Mouse (Mus musculus) forebrain, embryonic 13.5 days (tissue): ENCODE measurements at regions not wholly inside any gene's neighbourhood (a gene's known extent, or its start where the extent isn't known, plus 50 kb on each side); places are given as distances from the start of the nearest gene placed in this dataset.

Experiments used
- ATAC-seq: fragments of 200-750 bp; cut with Nextera tagmentation; 2 replicates; pipeline ENCODE4 v1.8.0; 2017
- H3K27ac ChIP-seq: fragments of 300-500 bp; sonication (generic); 2 replicates; pipeline ENCODE4 v1.5.1; 2015; ENCODE audit warnings: inconsistent platforms, mild to moderate bottlenecking, moderate library complexity
- H3K27me3 ChIP-seq: fragments of 300-500 bp; sonication (generic); 2 replicates; pipeline ENCODE4 v1.6.1; 2015; ENCODE audit warnings: mild to moderate bottlenecking, inconsistent platforms
- H3K36me3 ChIP-seq: fragments of 300-500 bp; sonication (generic); 2 replicates; pipeline ENCODE4 v1.6.1; 2015; ENCODE audit warnings: mild to moderate bottlenecking, inconsistent platforms; ENCODE audit not compliant: poor library complexity, severe bottlenecking
- H3K4me1 ChIP-seq: fragments of 300-500 bp; sonication (generic); 2 replicates; pipeline ENCODE4 v1.6.1; 2015; ENCODE audit warnings: inconsistent platforms
- H3K4me2 ChIP-seq: fragments of 300-500 bp; sonication (generic); 2 replicates; pipeline ENCODE4 v1.6.1; 2015; ENCODE audit warnings: inconsistent platforms, mild to moderate bottlenecking, moderate library complexity
- H3K4me3 ChIP-seq: fragments of 300-500 bp; sonication (generic); 2 replicates; pipeline ENCODE4 v1.5.1; 2015; ENCODE audit warnings: mild to moderate bottlenecking, inconsistent platforms
- H3K9ac ChIP-seq: fragments of 300-500 bp; sonication (generic); 2 replicates; pipeline ENCODE4 v1.6.1; 2015; ENCODE audit warnings: mild to moderate bottlenecking, inconsistent platforms
- H3K9me3 ChIP-seq: fragments of 300-500 bp; sonication (generic); replicated peaks from 2 replicates; pipeline ENCODE4 v1.6.1; 2016; ENCODE audit warnings: inconsistent platforms
- WGBS: fragments of 180-500 bp; shearing (Covaris S2); methylation state at CpG from one replicate; pipeline ENCODE4 v1.1.7; 2015; 5-methylcytosine and 5-hydroxymethylcytosine counted together

DNA sequence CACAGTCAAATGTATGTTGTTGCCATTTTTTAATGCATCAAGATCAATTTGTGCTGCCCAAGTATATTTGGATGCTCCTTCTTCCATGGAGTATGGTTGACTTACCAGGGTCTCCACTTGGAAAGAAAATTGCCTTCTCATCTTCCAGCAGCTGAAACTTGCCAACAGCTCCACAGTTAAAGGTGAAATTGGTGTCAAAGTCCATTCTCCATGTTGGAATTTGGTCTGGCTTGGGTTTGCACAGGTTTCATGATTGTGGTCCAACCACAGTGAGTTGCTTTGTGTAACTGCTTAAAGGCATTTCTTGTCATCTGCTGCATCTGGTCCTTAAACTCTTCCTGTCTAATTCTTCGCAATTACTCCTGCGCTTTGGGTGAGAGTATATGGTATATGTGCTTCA is 634.3 kb downstream of the Nup35 start:
- no peaks in the 10 kb centered on the region for H3K27me3 ChIP-seq
- ATAC-seq = no peak
- H3K4me1 ChIP-seq = no peaks in the 10 kb centered on the region
- H3K9ac ChIP-seq = no peak overlapping the region
- WGBS = 97% methylated on average over 2 of the region's 2 CpGs
- H3K4me3 ChIP-seq = no peak overlapping the region
- H3K27ac ChIP-seq = no peak overlapping the region
- H3K4me2 ChIP-seq = no peak overlapping the region
- H3K36me3 ChIP-seq = no peaks in the 10 kb centered on the region
- no peaks in the 10 kb centered on the region for H3K9me3 ChIP-seq

DNA sequence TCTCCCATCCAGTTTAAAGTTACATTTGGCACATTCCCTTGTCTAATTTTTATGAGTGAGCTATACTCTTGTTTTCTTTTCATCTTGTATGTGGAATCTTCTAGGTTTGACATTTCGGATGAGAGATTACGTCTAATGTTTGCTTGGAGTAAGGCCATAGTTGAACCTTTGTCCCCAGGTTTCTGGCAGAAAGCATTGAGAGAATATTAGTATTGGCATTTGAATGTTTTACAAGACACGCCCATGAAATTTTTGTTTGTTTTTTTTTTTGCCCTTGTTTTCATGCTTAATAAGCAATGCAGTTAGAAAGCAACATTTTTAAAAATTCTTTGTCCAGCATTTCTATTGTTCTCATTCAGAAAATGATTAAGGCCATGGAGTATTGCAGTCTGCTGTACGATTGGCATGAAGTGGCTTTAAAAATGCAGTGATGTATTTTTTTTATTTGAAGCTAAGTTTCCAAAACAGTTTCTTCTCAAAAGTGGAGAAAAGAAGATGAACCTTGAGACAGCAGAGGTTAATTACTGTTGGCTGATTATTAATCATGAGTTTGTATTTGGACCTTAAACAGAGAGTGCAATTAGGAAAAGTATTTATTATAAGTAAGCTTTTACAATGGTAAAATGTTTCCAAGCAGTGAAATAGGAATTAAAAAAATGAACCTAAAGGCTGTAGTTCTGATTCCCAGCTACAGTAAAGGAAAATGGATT is 645.2 kb downstream of the Nup35 start:
- Histone ChIP-seq H3K9me3 (no peaks in the 10 kb centered on the region), H3K4me3 (no peak overlapping the region), H3K9ac (no peak overlapping the region), H3K27ac (no peak overlapping the region), H3K4me2 (no peak overlapping the region), H3K4me1 (no peaks in the 10 kb centered on the region), H3K27me3 (no peaks in the 10 kb centered on the region), H3K36me3 (no peaks in the 10 kb centered on the region)
- 87% methylated on average over 4 of the region's 4 CpGs for WGBS
- ATAC-seq = no peak

DNA sequence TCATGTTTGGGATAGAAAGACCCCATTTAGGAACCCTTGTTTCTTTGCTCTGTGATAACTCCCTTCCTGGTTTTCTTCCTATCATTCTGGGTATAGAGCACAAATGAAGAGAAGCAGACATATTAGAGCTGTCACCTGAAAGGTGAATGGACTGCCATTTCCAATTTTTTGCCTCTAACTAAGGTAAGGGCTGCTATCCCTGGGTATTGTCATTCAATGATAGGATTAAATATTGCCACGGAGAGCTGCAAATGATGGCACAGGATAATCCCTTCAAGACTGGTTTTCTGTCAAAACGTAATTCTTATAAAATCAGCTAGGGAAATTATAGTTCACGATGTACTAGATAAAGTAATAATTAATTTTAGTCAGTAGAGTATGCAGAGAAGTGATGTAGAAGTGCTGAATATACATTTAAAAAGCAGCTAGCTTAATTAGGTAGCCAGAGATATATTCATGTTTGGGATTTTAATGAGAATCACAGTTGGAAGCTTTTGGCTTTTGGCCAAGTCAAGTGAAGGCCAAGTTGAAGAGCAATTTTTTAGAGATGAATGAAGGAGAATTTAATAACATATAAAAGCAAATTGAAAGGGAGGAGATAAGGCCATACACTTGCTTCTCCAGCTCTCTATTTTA is 652.3 kb downstream of the Nup35 start:
- H3K4me2 ChIP-seq = no peak overlapping the region
- H3K9me3 ChIP-seq = no peaks in the 10 kb centered on the region
- H3K4me1 ChIP-seq = 0 out of 2 replicates have a peak, but pooled peaks cover 2% of the 10 kb centered on the region
- H3K9ac ChIP-seq = no peak overlapping the region
- H3K27me3 ChIP-seq = no peaks in the 10 kb centered on the region
- 44% methylated on average over 3 of the region's 3 CpGs for WGBS
- peak; percentile 65 for ATAC-seq
- H3K27ac ChIP-seq = no peak overlapping the region
- no peak overlapping the region for H3K4me3 ChIP-seq
- no peaks in the 10 kb centered on the region for H3K36me3 ChIP-seq

DNA sequence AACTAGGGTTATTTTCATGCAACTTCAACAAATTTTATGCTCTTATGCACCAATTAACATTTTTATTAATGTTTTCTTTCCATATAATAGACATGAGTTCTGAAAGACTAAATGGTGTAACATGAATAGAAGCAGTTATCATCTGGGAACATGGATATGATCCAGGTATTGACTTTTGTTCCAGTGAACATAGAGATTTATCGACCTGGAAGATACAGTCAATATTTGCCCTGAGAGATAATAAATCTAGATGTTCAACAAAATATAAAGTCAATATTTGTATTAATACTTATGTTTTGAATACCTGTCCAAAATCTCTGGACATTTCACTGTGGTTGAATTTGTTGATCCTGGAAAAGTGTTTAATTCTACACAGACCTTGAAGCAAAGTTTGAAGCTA is 653.9 kb downstream of the Nup35 start:
- ATAC-seq = no peak
- Histone ChIP-seq H3K9me3 (no peaks in the 10 kb centered on the region), H3K27ac (no peak overlapping the region), H3K4me3 (no peak overlapping the region), H3K9ac (no peak overlapping the region), H3K36me3 (no peaks in the 10 kb centered on the region), H3K27me3 (no peaks in the 10 kb centered on the region), H3K4me2 (no peak overlapping the region), H3K4me1 (0 out of 2 replicates have a peak, but pooled peaks cover 2% of the 10 kb centered on the region)
- 90% methylated on average over 1 of the region's 1 CpGs for WGBS

DNA sequence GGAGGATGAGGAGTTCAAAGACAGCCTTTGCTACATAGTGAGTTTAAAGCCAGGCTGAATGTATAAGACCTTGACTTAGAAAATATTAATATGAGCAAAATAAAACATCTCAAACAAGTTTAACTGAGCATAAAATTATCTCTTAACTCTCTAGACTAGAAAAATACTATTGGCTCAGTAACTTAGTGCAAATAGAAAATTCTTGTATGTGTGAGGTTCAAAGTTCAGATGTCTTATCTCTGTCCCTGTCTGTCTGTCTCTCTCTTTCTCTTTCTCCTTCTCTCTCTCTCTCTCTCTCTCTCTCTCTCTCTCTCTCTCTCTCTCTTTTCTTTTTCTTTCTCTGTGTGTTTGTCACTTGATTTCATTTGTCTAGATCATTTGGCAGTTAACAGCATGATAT is 655.5 kb downstream of the Nup35 start:
- no peaks in the 10 kb centered on the region for H3K27me3 ChIP-seq
- ATAC-seq = no peak

DNA sequence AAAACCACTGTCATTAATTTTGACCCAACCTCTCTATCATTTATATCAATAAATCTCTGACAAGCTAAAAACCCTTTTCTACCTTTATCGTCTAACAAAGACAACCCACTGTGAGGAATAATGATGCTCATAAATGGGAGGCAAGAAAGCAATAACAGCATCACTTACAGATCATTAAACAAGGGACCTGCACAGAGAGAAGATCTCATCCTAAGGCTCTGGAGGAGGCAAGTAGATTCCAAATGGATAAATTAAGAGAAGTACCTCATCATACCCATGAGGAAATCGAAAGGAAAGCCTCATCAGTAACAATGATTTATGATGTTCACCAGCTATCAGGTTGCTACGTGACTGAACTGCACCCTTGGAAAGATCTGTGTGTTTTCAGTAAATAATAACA is 670.4 kb downstream of the Nup35 start:
- ATAC-seq = no peak
- Histone ChIP-seq H3K36me3 (no peaks in the 10 kb centered on the region), H3K9me3 (no peaks in the 10 kb centered on the region), H3K27ac (no peak overlapping the region), H3K4me3 (no peak overlapping the region), H3K4me1 (no peaks in the 10 kb centered on the region), H3K27me3 (no peaks in the 10 kb centered on the region), H3K4me2 (no peak overlapping the region), H3K9ac (no peak overlapping the region)
- 69% methylated on average over 3 of the region's 3 CpGs for WGBS

More for the DNA sequence above, 655.5 kb downstream of the Nup35 start:
- no peak overlapping the region for H3K4me2 ChIP-seq
- no peaks in the 10 kb centered on the region for H3K36me3 ChIP-seq
- no peak overlapping the region for H3K9ac ChIP-seq
- 0 out of 2 replicates have a peak, but pooled peaks cover 2% of the 10 kb centered on the region for H3K4me1 ChIP-seq
- H3K4me3 ChIP-seq = no peak overlapping the region
- H3K9me3 ChIP-seq = no peaks in the 10 kb centered on the region
- no peak overlapping the region for H3K27ac ChIP-seq

DNA sequence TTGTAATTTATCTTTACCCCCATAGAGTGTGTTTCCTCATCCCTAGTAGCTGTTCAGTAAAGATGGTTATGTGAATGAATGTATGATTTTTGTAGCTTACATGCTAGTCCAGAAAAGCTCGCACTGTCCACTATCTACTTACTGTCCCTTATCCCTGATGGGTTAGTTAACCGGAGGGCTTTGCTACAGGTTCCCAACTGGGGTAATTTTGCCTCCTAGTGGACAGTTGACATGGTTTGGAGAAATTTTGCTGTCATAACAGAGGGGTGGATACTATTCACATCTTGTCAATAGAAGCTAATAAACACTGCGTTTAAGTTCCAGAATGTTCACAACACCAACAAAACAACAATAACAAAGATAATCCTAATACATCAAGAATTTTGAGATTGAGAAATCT is 711.6 kb downstream of the Nup35 start:
- Histone ChIP-seq H3K4me1 (no peaks in the 10 kb centered on the region), H3K9me3 (no peaks in the 10 kb centered on the region), H3K4me3 (no peak overlapping the region), H3K9ac (no peak overlapping the region), H3K4me2 (no peak overlapping the region), H3K36me3 (no peaks in the 10 kb centered on the region), H3K27ac (no peak overlapping the region), H3K27me3 (no peaks in the 10 kb centered on the region)
- WGBS = 83% methylated on average over 3 of the region's 3 CpGs
- ATAC-seq = no peak

DNA sequence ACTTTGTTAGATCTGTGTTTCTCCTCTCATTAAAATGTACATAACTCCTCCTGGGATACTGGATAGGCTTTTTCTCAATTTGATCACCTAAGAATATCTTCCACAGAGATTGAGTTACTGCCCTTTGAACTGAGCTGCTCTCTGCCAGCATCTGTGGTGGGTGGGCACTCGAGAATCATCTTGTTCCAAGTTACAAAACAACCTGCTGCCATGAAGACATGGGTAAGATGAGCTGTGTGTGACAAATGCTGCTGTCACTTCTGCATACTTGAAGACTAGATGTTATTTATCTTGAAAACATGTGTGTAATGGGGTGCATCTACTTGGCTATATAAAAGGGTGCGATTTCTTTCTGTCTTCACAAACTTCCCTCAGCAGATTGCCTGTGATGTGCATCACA is 716.0 kb upstream of the Zfp804a start:
- Histone ChIP-seq H3K9me3 (no peaks in the 10 kb centered on the region), H3K9ac (no peak overlapping the region), H3K27me3 (no peaks in the 10 kb centered on the region), H3K36me3 (no peaks in the 10 kb centered on the region), H3K27ac (no peak overlapping the region), H3K4me2 (no peak overlapping the region), H3K4me1 (no peaks in the 10 kb centered on the region), H3K4me3 (no peak overlapping the region)
- no peak for ATAC-seq
- 88% methylated on average over 2 of the region's 2 CpGs for WGBS

DNA sequence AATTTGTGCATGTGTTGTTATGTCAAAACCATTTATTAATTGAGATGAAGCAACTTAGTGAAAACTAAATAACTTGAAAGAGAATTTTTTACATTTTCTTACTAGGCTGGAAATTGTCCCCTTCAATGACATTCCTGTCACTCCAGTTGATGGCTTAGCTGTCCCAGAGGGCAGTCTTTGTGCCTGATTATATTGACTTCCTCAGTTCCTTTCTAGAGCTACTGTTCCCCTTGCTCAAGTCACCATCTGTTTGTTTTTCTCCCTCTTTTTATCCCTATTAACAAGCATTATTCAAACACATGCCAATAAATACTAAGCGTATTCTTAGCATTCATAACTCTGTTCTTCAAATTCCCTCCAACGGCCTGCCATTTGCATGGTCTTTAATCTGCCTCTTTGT is 712.6 kb upstream of the Zfp804a start:
- H3K9ac ChIP-seq = no peak overlapping the region
- no peak overlapping the region for H3K4me2 ChIP-seq
- 47% methylated on average over 2 of the region's 2 CpGs for WGBS
- no peaks in the 10 kb centered on the region for H3K27me3 ChIP-seq
- H3K4me1 ChIP-seq = no peaks in the 10 kb centered on the region
- H3K9me3 ChIP-seq = no peaks in the 10 kb centered on the region
- no peaks in the 10 kb centered on the region for H3K36me3 ChIP-seq
- no peak overlapping the region for H3K27ac ChIP-seq
- no peak for ATAC-seq
- no peak overlapping the region for H3K4me3 ChIP-seq
